Mouse (Mus musculus) intestine, postnatal 0 days (tissue): Measurements from ENCODE around the gene Rpap2. TPM values are rescaled to one million over a fixed set of nuclear protein-coding genes. Genes with fewer than 3 reads are reported as not detected.
A peak's percentile ranks its signal among the peaks of the same experiment; 100 is the strongest.

Source experiments
- ATAC-seq: fragments of 200-750 bp; cut with Nextera tagmentation; 2 replicates; pipeline ENCODE4 v1.8.0; 2017; ENCODE audit warnings: mild to moderate bottlenecking, moderate TSS enrichment, moderate library complexity
- H3K27ac ChIP-seq: fragments of 300-500 bp; sonication (generic); 2 replicates; pipeline ENCODE4 v1.5.1; 2014; ENCODE audit warnings: mild to moderate bottlenecking, low read depth, low read length, moderate library complexity
- H3K27me3 ChIP-seq: fragments of 300-500 bp; sonication (generic); replicated peaks from 2 replicates; pipeline ENCODE4 v1.6.1; 2014; ENCODE audit warnings: low read length, mixed read lengths; ENCODE audit not compliant: control insufficient read depth, insufficient read depth
- H3K36me3 ChIP-seq: fragments of 300-500 bp; sonication (generic); 2 replicates; pipeline ENCODE4 v1.6.1; 2014; ENCODE audit warnings: mild to moderate bottlenecking, moderate library complexity; ENCODE audit not compliant: control insufficient read depth, insufficient read depth
- H3K4me1 ChIP-seq: fragments of 300-500 bp; sonication (generic); replicated peaks from 2 replicates; pipeline ENCODE4 v1.6.1; 2014; ENCODE audit warnings: antibody characterized with exemption, low read length, mixed read lengths; ENCODE audit not compliant: control insufficient read depth, insufficient read depth
- H3K4me2 ChIP-seq: fragments of 300-500 bp; sonication (generic); replicated peaks from 2 replicates; pipeline ENCODE4 v1.6.1; 2014; ENCODE audit warnings: low read depth, mild to moderate bottlenecking, moderate library complexity
- H3K4me3 ChIP-seq: fragments of 300-500 bp; sonication (generic); 2 replicates; pipeline ENCODE4 v1.5.1; 2014; ENCODE audit warnings: low read depth, low read length
- H3K9ac ChIP-seq: fragments of 300-500 bp; sonication (generic); 2 replicates; pipeline ENCODE4 v1.6.1; 2014; ENCODE audit warnings: mild to moderate bottlenecking, low read depth, low read length
- H3K9me3 ChIP-seq: fragments of 300-500 bp; sonication (generic); 2 replicates; pipeline ENCODE4 v1.6.1; 2016; ENCODE audit warnings: mixed run types; ENCODE audit not compliant: control insufficient read depth
- CTCF ChIP-seq: sonication (generic); IDR thresholded peaks from 2 replicates; pipeline ENCODE4 v1.5.1; 2016; ENCODE audit warnings: low read depth, mild to moderate bottlenecking, control low read depth, antibody characterized with exemption, moderate library complexity
- WGBS: fragments of 180-500 bp; shearing (Covaris S2); extraction: QIAGEN DNeasy Blood & Tissue Kit; methylation state at CpG from one replicate; pipeline ENCODE4 v1.1.7; 2014; 5-methylcytosine and 5-hydroxymethylcytosine counted together
- polyA plus RNA-seq: library from polyadenylated mRNA; unstranded; fragments of >200 nt; fragmentation: Nextera tagmentation; extraction: Ambion mirVana; gene quantifications from 2 replicates; pipeline ENCODE4 v1.2.1, GENCODE M21; 2015

The Rpap2 gene
- polyA plus RNA-seq: 8.4 and 8.5 TPM in 2 replicates

DNA sequence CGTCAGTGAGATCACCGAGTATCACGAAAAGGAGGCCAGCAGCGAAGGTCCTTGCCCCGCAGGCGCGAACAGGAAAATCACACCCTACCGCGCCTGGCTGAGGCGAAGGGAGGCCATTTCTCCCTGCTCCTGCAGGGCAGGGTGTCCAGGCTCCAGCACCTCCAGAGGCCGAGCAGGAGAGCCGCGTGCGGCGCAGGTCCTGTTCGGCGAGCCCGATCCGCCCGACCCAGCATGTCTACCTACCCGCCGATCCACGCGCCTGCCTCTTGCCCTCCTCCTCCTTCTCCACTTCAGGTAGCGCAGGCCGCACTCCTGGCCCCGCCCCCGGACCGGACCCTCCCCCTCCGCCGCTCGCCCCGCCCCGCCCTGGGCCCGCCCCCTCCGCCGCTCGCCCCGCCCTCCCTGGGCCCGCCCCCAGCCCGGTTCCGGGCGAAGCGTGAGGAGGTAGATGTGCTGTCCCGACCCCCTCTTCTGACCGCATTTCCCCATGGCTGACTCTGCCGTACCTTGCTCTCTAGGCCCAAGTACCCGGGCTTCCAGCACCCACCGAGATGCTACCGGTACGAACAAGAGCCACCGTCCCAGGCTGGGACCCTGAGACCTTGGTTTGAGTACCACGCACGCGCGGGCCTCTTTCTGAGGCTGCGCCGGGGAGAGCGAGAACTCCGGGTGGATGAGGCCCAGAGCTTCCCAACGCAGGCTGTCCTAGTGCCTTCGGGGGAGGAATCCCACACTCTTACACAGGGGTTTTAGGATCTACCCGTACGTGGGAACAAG, at the start of gene Rpap2, which contains the start of gene Glmn:
Gene Rpap2, plus strand, starts transcription at position 73 of the 777 bp plus-strand sequence.
Gene Glmn, minus strand, starts transcription at position 588 of the 777 bp plus-strand sequence.
- H3K27me3 ChIP-seq: no peaks in the 10 kb centered on the region
- 3% methylated on average over 46 of the region's 64 CpGs for WGBS
- H3K9ac ChIP-seq: peak within 1 kb of the TSS; percentile 66
- H3K4me1 ChIP-seq: no peaks in the 10 kb centered on the region
- H3K4me3 ChIP-seq: peak within 1 kb of the TSS; percentile 75
- peaks cover 13% of the 10 kb centered on the region for H3K36me3 ChIP-seq
- H3K9me3 ChIP-seq: no peaks in the 10 kb centered on the region
- ATAC-seq: peak; percentile 98
- H3K4me2 ChIP-seq: peak within 1 kb of the TSS; percentile 64
- H3K27ac ChIP-seq: peak within 1 kb of the TSS; percentile 51
- TF ChIP-seq CTCF: no peak

DNA sequence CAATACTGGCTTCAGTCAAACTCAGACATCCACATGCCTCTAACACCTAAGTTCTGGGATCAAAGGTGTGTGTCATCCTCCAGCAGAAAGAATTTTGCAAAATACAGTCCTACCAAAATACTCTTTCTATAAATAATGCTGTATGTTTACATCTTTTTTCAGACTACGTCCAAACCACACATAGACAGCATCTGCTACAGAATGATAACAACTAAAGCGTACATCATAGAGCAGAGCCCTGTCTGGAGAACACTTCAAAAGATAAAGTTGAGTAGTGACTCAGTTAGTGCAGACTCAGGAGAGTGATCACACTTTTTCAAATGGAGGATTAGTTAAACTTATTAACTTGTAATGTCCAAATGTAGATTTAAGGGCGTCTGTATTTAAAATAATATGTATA, 49.2 kb upstream of the Rpap2 start:
- no peak overlapping the region for H3K9ac ChIP-seq
- no peak for ATAC-seq
- H3K27ac ChIP-seq: no peak overlapping the region
- no peak for TF ChIP-seq CTCF
- H3K27me3 ChIP-seq: no peaks in the 10 kb centered on the region
- no peak overlapping the region for H3K4me3 ChIP-seq
- no peaks in the 10 kb centered on the region; the same call in 1 of the 2 replicates for H3K36me3 ChIP-seq
- H3K9me3 ChIP-seq: no peaks in the 10 kb centered on the region
- H3K4me2 ChIP-seq: no peak overlapping the region
- 82% methylated on average over 3 of the region's 3 CpGs for WGBS
- no peaks in the 10 kb centered on the region for H3K4me1 ChIP-seq

DNA sequence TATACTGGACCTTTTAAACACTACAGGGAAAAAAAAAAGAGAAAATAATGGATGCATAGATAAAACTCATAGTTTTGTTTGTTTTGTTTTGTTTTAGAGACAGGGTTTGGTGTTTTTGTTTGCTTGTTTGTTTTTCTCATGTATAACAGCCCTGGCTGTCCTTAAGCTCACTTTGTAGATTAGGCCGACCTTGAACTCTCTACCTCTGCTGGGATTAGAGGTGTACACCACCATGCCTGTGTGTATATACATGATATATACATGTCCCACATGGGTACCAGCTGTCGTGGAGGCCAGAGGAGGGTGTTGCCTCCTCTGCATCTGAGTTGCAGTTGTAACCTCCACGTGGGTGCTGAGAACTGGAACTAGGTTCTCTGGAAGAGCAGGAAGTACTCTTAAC, 48.7 kb upstream of the Rpap2 start:
- TF ChIP-seq CTCF: no peak
- Histone ChIP-seq H3K36me3 (no peaks in the 10 kb centered on the region; the same call in 1 of the 2 replicates), H3K27me3 (no peaks in the 10 kb centered on the region), H3K27ac (no peak overlapping the region), H3K4me2 (no peak overlapping the region), H3K9ac (no peak overlapping the region), H3K4me3 (no peak overlapping the region), H3K4me1 (no peaks in the 10 kb centered on the region), H3K9me3 (no peaks in the 10 kb centered on the region)
- WGBS: 81% methylated on average over 3 of the region's 3 CpGs
- ATAC-seq: no peak

DNA sequence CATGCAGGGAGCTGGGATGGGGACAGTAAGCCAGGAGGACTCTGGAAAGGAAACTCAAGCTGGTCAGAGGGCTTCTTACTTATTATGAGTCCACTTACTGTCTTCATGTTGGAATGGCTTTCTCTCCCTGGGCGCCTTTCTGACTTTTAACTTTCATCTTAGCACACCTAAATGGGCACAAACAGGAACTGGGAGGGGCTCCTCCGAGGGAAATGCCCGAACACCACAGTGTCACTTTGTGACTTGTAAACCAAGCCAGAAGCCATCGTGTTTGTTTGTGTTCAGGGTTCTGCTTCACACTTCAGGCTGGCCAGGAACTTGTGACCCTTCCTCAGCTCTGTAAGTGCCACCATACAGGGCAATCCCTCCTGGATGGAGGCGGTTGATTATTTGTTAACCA, 42.8 kb upstream of the Rpap2 start:
- Histone ChIP-seq H3K4me3 (no peak overlapping the region), H3K27me3 (no peaks in the 10 kb centered on the region), H3K36me3 (peaks cover 7% of the 10 kb centered on the region), H3K9me3 (no peaks in the 10 kb centered on the region), H3K27ac (no peak overlapping the region), H3K9ac (no peak overlapping the region), H3K4me1 (no peaks in the 10 kb centered on the region), H3K4me2 (no peak overlapping the region)
- no peak for ATAC-seq
- TF ChIP-seq CTCF: no peak
- WGBS: 76% methylated on average over 5 of the region's 5 CpGs

DNA sequence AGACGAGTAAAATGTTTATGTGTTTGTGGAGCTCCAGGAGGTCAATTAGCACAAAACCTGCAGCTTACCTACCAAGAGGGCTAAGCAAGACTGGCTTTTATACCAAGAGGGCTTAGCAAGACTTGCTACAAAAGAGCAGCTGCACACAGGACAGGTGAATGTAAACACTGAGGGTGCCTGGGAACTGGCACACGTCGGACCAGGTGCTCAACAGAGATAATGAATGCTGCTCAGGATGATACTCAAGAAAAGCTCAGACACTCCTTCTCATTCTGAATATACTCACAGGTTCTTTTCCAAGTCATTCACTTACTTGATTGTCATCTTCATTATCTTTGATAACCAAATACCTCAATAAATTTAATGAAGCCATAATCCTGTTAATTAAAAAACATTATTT, 40.2 kb upstream of the Rpap2 start:
- Histone ChIP-seq H3K27ac (no peak overlapping the region), H3K36me3 (peaks cover 24% of the 10 kb centered on the region), H3K4me1 (no peaks in the 10 kb centered on the region), H3K4me2 (no peak overlapping the region), H3K9me3 (no peaks in the 10 kb centered on the region), H3K9ac (no peak overlapping the region), H3K27me3 (no peaks in the 10 kb centered on the region), H3K4me3 (no peak overlapping the region)
- TF ChIP-seq CTCF: no peak
- ATAC-seq: no peak
- WGBS: 59% methylated on average over 3 of the region's 3 CpGs

DNA sequence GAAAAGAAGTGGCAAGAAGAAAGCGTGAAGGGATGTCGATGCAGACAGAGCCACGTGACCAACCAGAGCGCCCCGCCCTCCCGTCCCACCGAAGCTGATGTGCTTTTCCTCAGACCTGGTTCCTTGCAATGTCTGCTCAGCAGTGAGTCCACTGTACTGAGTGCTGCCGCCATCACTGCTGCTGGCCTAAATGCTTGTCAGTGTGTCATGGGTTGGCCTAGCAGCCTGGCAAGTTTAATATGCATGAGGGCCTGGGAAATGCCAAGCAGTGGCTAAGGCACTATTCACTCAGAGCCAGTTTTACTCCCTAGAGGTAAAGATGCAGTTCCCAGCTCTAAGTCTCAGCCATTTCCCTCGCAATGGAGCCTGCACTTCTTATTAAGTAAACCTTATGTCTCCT, 28.0 kb upstream of the Rpap2 start:
- 92% methylated on average over 9 of the region's 9 CpGs for WGBS
- no peak overlapping the region for H3K9ac ChIP-seq
- H3K36me3 ChIP-seq: peaks cover 31% of the 10 kb centered on the region; the same call in 1 of the 2 replicates
- no peak for ATAC-seq
- no peaks in the 10 kb centered on the region for H3K27me3 ChIP-seq
- no peak for TF ChIP-seq CTCF
- no peaks in the 10 kb centered on the region for H3K9me3 ChIP-seq
- no peak overlapping the region for H3K4me3 ChIP-seq
- H3K4me1 ChIP-seq: no peaks in the 10 kb centered on the region
- H3K4me2 ChIP-seq: no peak overlapping the region
- no peak overlapping the region for H3K27ac ChIP-seq
